Mouse (Mus musculus) left cerebral cortex, adult 18-20 months (tissue): Measurements from ENCODE around the gene Fut2. TPM values are rescaled to one million over a fixed set of nuclear protein-coding genes. Genes with fewer than 3 reads are reported as not detected.
A peak's percentile ranks its signal among the peaks of the same experiment; 100 is the strongest.
"Not testable (repeated sequence)": the region's sequence is repeated elsewhere in the genome, so short reads cannot be mapped to it uniquely, and the experiment has no call there.

Experiments used
- DNase-seq, 2 experiments: peaks; one replicate each; pipeline ENCODE4 v3.0.0; 2021 to 2022; ENCODE audit warnings: low spot score in 2 of 2, mixed read lengths in 1 of 2
- total RNA-seq, 2 experiments: library from RNA; stranded (reverse); gene quantifications; 2 replicates each; pipeline ENCODE4 v1.2.3; 2021

Fut2 gene
- total RNA-seq, 2 experiments from 2014 or later, result 0.12 to 0.26 TPM

DNA sequence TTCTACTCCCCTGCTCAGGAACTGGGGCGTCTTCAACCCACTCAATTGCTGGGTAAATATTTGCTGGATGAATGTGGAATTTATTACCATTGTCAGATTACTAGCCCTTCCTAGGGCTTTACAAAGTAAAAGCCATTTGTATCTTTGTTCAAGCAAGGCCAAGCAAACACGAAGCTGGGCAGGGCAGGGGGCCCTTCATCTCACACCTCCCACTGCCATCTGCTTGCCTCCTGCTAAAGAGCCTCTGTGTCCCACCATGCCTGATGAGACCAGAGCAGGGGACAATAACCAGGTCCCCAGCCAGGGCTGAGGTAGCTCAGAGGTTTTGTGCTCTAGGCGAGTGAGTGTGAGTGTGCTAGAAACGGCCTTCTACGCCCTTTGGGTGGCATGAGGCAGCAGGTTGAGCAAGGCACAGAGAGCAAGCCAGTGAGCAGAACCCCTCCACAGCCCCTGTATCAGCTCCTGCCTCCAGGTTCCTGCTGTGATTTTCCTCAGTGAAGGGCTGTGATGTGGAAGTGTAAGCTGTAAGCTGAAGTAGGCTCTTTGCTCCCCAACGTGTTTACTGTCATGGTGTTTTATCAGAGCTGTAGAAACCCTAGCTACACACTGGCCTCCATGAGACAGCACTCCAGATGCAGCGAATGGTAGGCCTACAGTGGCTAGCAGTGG is 11.6 kb upstream of the Fut2 start:
- DNase-seq, result no peak

DNA sequence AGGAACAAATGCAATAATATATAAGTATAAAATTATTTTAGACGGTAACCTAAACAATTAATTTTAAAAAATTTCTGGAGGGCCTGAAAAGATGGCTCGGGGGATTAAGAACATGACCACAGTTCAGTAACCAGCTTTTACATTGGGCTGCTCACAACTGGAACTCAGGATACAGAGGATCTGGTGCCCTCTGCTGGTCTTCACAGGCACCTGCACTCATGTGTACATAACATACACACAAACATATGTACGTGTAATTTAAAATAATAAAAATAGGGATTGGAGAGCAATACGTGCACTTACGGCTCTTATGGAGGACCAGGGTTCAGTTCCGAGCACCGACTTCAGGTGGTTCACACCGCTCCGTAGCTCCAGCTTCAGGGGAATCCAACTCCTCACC is 2.7 kb upstream of the Fut2 start:
- DNase-seq, result no peak

DNA sequence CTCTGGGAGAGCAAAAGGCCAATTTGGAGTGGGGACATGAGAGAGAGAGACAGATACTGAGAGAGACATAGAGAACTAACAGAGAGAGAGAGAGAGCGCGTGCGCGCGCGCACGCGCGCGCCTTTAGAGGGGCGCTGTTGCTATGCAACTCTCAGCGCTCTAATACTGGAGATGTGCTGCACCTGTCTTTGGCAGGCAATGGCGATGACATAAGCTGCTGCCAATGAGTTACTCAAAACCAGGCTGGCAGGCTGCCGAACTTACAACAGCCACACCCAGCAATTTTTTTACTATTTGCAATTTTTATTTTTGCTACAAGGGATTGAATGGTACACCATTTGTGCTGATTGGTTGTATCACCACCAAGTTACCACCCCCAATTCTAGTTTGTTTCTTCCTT is 1.6 kb upstream of the Fut2 start:
- no peak for DNase-seq

DNA sequence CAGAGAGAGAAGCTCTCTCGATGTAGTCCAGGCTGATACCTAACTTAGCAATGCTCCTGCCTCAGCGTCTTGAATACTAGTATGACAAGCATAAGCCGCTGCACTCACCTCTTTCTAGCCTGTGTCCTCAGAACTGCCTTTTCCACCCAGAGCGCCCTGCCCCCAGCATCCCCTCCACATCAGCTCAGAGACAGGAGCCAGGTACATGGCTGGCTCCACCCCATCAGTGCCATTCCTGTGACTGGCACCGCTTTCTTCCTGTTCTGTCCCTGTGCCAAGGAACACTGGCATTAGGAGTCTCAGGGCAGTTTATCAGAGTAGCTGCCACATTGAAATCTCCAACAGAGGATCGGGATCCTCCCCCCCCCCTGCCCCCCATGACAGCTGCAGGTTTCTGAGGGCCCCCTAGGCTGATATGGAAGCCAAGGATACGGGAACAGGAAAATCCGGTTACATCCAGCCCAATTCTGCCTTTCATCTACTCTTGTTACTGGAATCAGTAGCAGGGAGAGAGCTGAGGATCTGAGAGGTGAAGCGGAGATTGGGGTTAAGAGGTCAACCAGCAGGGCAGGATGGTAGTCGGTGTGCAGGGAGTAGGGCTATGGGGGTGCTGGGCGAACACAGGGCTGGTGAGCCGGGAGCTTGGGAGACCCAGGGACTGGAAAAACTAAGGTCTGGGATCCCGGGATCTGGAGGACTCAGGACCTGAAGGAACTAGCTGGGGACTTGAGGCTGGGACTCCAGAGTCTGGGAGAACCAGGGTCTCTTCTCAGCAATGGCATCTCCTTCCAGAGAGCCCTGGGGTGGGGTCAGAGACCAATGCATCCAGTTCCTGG is 673 bp downstream of the Fut2 start:
- no peak for DNase-seq

DNA sequence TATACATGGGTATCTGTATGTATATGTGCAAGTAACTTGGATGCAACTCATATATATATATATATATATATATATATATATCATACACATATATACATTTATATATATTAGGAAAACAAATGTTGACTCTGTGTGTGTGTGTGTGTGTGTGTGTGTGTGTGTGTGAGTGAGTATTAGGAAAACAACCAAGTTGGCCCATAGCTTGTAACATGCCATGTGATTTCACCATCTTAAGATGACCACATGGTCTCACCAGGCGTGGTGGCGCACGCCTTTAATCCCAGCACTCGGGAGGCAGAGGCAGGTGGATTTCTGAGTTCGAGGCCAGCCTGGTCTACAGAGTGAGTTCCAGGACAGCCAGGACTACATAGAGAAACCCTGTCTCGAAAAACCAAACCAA is 4.5 kb downstream of the Fut2 start:
- not testable (repeated sequence) for DNase-seq

DNA sequence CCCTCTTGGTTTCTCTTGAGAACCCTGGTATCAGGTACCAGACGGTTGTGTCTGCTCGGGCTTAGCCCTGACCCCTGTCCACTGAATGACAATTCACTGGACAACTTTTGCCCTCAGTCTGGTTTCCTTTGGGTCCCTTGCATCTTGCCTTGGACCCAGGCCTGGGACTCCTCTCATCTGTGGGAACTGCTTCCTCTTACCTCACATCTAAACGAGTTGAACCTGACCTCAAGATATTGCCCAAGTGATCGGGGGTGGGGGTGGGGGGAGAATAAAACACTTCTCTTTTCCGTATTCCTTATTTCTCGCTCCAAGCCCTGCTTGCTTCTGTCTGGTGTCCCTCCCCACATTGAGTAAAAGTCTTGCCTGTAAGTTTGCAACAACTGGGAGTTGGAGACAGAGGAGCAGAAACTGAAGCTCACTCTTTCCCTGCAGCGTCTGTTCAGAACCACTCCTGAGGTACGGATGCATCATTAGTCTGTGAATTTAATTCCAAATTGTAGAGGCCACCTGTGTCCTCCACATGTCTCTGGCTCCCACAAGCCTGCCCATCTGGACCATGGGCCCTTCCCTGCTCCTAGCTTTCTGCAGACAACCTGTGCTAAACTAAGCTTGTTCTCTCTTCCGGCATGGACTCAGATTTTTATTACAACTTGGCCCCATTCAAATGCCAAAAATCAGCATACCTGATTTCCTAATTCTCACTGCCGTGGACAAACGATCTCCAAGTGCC is 5.3 kb downstream of the Fut2 start:
- no peak for DNase-seq

DNA sequence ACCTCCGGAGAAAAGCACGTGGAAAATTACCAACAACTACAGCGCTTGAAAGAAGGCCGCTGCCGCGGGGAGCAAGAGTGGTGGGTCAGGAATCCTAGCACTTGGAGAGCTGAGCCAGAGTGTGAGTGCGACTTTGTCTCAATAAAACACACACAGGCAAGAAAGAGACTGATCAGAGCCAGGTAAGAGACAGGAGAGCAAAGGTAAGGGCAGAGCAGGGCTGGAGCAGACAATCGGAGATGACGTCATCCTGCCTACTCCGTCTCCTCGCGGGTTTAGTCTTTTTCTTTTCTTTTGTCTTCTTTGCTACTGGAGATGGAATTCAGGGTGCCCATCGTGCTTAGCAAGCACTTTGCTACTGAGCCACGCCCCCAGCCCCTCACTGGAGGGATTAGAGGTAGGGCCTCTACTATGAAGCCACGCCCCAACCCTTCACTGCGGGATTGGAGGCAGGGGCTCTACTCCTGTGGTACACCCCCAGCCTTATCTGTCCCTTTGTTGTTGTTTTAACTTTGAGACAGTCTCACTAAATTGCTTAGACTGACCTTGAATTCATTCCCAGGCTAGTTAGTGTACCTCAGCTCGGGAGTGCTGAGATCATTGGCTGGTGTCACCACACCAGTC is 11.7 kb downstream of the Fut2 start:
- DNase-seq, result no peak

DNA sequence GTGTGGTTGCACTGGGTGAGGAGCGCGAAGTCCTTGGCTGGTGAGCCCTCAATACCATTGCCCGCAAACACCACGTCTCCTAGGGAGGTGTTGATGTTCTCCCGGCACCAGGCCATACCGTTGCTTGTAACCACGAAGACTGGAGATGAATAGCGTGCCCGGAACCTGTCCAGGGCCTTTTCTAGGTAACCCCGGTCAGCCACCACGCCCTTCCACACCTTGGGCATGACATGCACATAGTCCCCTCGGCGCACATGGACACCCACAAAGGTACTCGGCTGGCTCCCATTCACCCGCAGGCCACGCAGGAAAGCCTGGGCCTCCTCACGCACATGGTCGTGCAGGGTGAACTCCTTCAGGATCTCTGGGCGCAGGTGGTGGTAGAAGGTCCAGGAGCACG is 15.7 kb downstream of the Fut2 start:
- not testable (repeated sequence) for DNase-seq

DNA sequence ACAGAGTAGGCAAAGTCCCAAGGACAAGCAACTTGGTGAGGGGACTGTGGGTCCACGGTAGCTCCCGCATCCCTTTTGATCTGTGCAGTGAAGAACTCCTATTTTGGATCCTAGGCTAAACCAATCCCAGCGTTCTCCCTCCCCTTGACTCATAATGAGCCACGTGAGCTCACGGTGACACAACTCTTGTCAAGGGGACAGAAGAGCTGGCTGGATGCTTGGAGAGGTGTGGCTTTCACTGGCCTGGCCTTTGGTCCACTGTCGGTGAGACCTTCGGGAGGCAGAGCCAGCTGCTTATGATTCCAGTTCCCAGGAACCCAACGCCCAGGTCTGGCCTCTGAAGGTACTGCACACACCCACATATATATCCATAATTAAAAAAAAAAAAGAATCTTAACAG is 16.8 kb downstream of the Fut2 start:
- no peak for DNase-seq

DNA sequence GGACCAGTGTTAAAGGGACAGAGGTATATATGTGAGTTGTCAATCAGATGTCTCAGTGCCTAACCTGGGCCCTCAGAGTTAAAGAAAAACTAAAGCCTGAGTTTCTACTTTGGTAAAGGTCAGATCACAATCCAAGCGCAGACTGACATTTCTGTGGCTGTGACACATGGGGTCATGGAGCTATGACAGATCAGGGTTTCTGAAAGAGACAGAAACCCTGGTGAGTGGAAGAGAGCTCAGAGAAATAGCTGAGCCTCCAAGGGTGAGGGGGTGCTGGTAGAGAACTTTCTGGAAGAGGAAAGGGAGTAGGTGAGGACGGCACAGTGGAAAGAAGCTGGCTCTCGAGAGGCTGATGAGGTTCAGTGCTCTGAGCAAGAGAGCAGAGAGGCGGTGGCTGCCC is 19.5 kb downstream of the Fut2 start:
- DNase-seq, result no peak

DNA sequence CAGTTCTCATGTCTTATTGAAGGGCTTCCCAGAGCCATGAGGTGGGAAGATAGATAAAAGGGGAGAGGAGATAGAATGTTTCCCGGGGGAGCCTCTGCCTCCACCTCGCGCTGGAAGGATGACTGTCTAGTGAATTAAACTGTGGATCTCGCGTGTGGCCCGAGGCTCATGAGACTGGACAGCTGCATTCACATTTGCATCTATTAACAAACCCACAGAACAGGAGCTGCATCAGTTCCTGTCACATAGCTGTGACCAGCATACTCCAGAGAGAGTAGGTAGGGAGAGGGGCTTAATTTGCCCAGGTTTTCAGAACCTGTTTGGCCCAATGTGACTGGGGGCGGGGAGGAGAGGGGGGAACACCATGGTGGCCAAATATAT is 20.6 kb downstream of the Fut2 start:
- no peak for DNase-seq

DNA sequence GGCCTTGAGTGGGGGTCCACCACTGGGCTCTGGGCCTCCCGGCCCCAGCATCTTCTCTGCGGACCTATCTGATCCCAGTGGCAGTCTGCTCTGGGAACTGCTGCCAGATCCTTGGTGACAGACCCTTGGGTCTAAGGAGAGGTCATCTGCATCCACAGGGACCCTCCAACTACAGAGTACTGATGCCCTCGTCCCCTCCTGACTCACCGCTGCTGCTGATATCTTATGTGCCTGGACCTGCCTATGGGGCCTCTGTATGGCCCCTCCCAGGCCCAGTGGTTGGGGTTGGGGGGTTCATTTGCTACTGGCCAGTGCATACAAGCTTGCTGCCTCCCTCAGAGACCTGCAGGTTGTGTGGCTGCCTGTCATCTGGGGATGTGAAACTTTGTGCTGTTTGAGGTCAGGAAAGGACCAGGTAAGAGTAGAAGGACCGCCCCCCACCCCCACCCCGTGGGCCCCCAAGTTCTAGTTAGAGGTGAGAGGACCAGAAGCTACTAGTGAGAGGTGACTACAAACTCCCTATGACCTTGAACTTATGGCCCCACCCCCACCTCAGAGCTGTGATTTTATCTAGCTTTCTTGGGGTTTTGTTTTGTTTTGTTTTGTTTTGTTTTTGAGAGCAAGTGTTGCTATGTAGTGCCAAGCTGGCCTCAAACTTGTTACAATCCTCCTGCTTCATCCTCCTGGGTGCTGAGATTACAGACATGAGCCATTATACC is 21.2 kb downstream of the Fut2 start:
- DNase-seq, result no peak

DNA sequence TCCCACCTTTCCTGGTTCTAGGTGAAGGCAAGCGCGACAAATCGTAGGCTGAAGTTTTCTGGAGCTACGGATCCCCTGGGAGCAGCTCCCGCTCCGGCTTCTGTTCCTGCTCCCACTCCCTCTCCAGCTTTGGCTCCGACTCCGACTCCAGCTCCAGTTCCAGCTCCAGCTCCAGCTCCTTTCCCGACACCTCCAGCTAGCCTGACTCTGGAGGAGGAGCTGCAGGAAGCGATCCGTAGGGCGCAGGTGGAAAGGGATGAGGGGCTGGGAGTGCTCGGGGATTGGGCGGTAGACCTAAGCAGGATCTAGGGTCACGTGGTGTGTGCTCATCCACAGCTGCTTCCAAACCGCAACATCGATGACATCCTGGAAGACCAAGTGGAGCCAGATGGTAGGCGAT is 22.0 kb downstream of the Fut2 start:
- DNase-seq, result peak; percentile 60 to 77

DNA sequence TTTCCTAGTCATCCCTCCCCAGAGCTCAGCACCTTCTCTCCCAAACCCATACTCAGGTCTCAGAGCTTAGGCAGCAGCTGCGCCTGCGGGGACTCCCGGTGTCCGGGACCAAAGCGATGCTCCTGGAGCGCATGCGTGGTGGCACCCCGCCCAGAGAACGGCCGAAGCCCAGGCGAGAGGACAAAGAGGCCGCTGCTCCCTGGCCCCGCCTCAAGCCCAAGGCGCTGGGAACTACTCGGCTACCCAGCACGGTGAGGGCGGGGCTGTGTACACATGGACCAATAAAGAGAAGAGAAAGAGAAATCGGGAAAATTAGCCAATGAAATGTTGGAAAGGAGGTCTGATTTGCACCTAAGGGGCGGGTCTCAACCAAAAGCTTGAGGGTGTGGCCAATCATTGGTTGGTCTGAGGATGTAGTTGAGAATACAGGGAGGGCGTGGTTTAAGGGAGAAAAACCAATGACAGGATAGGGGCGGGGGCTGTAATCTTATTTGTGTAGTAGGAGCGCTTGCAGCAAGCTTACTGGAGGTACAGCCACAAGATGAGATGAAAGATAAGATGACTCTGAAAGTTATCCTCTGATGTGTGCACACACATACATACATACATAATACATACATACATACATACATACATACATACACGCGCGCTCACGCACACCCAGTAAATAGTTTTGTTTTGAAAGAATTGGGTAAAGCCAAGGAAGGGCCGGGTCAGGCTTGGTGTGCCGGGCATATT is 22.6 kb downstream of the Fut2 start:
- DNase-seq, result peak; percentile 89 to 93

DNA sequence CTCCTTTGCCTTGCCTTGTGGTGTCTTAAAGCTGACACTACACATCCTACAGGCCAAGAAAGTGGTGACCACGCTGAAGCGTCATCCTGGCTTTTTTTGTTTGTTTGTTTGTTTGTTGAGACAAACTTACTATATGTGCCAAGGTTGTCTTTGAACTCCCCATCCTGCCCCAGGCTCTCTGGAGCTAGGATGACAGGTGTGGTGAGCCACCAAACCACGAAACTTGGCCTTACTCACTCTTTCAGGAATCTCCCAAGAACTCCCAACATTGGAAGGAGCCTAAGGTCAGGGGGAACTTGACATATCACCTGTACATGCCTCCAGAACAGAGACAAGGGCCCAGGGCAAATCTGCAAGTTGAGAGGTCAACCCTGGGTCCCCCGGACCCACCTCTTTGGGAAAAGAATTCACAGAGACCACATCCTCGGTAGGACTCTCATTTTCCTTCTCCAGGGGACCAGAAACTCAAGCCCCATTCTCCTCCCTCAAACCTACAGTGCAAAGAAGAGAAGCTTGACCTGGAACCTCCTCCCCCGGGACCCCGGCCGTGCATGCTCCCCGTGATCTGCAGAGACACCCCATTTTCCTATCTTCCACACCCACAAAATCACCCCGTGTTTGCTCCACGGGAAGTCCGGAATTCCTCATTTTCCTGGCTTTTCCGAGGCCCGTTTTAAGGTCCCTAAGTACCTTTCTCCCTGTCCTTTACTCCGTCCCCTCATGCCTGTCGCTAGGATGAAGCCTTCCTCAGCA is 23.5 kb downstream of the Fut2 start:
- no peak for DNase-seq

DNA sequence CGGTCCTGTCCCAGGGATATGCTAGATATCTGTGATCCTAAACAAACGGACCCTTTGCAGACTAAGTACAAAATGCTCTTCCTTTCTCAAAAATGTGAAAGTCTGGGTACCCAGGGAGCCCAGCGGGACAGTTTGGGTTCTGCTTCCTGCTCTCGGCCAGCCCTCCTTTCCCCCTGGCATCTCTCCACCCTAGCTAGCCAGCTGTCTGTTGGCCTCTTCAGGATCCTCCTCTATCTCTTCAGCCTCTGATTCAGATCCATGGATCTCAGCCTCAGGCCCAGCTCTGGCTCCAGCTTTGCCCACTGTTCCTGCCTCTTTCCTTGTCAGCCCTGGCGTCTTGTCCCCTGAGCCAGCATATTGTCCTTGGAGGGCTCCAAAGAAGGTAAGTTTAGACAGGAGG is 24.1 kb downstream of the Fut2 start:
- DNase-seq, result no peak

DNA sequence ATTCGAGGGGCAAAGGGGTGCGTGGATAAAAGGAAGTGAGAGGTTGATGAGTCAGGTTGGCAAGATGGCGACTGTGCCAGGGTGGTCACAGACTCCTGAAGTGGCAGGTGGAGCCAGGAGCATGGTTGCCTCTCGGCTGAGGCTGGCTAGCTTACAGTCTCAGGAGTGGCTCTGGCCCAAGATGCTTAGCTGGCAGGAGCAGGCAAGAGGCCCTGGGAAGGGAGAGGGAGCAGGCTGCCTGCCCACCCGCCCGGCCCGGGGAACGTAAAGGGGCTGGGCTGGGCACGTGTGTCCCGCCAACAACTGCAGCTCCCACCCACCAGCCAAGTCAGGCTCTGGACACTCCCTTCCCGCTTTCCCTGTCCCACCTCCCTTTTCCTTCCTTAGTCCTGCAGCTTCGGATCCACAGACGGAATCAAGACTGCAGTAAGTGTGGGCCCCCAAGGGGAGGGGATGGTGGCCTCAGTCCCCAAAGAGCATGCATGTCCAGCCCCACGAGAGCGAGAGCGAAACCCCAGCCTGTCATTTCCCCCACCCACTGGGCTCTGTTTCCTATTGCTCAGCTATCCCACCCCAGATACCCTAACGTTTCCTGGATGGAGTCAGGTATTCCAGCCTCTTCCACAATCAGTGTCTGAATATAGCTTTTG is 24.7 kb downstream of the Fut2 start:
- DNase-seq, result no peak

DNA sequence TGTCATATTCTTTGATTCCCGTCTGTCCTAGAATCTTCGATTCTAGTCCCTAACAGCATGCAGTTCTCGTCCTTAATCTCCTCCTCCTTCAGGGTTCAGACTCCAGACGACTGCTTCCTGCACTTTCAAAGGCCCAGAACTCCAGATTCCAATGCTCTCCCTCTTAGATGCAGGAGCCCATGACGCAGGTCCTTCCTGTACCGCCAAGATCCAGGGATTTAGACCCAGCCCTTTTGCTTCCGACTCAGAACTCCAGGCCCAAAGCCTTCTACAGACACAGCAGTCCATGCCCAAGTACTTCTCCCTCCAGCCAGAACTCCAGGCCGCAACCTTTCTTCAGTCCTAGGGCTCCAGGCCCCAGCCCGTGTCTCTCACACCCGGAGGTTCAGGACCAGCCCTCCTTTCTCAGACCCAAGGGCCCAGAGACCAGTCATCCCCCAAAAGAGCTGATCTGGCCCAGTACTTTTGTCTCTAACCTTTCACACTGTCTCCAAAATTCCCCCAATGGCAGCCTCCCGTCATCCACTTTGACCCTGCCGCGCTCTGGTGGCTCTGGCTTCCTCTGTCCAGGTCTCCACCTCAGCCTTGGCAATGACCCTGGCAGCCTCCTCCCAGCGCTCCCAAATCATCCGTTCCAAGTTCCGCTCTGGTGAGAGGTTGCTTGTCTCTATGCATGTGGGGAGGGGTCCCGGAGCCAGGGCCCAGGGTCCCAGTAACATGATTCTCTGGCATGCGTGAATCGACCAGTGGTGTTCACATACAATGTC is 25.8 kb downstream of the Fut2 start:
- no peak for DNase-seq
